Comparison of ENCODE assay signal across 21 mouse cellular contexts in genomic region chr12:12351816-12352552, GRCm38 (mm10).
DNase-seq lines count a peak whose midpoint lies in the region; ATAC-seq lines count a peak whose summit lies in the region.
"Had no signal": no experiment of that assay in that cellular context is flagged by ENCODE, and none has a peak within 500 bp of the region (broad histone marks: within the 10 kb centered on the region; RNA-seq: fewer than 3 reads in every experiment).

No protein-coding gene starts in this region.

- H3K4me1 ChIP-seq in heart, embryonic 15.5 days (replicated peaks), result peaks cover 34% of the 10 kb centered on the region
- H3K4me1 ChIP-seq: megakaryocyte, embryonic 14.5 days had no signal

- H3K9ac ChIP-seq in heart, embryonic 15.5 days, result no peak overlapping the region
- H3K9ac ChIP-seq: forebrain, embryonic 15.5 days; hindbrain, embryonic 12.5 days had no signal

- no peaks in the 10 kb centered on the region for H3K36me3 ChIP-seq in heart, embryonic 15.5 days
- H3K36me3 ChIP-seq: embryonic facial prominence, embryonic 10.5 days; forebrain, embryonic 15.5 days had no signal

- H3K27me3 ChIP-seq in heart, embryonic 15.5 days, result no peaks in the 10 kb centered on the region
- H3K27me3 ChIP-seq: forebrain, embryonic 15.5 days; hindbrain, embryonic 12.5 days; megakaryocyte, embryonic 14.5 days had no signal

- no peaks in the 10 kb centered on the region for H3K9me3 ChIP-seq in heart, embryonic 15.5 days (replicated peaks)
- H3K9me3 ChIP-seq: embryonic facial prominence, embryonic 10.5 days; forebrain, embryonic 15.5 days; hindbrain, embryonic 12.5 days; megakaryocyte, embryonic 14.5 days had no signal

- H3K4me3 ChIP-seq in heart, embryonic 15.5 days, result no peak overlapping the region
- H3K4me3 ChIP-seq: embryonic facial prominence, embryonic 10.5 days; forebrain, embryonic 15.5 days; hindbrain, embryonic 12.5 days; megakaryocyte, embryonic 14.5 days had no signal

- H3K27ac ChIP-seq in heart, embryonic 15.5 days, result peak overlapping the region; percentile 52; the same call in 1 of the 2 replicates
- H3K27ac ChIP-seq: embryonic facial prominence, embryonic 10.5 days; forebrain, embryonic 15.5 days; hindbrain, embryonic 12.5 days had no signal

- 45% methylated on average over 11 of the region's 11 CpGs for WGBS in heart, embryonic 15.5 days

- no peak for DNase-seq in heart, adult 8-10 months (ENCODE audit: low spot score)
- DNase-seq in thymus, postnatal 0 days (ENCODE audit: low spot score), result peak; percentile 11
- no peak for DNase-seq in thymus, postnatal 14 days
- no peak for DNase-seq in urinary bladder, adult 2 months (ENCODE audit: low spot score)
- no peak for DNase-seq in spleen, adult 18-20 months
- DNase-seq: cerebellum, adult 9-11 months; heart, adult 18-20 months; kidney, postnatal 14 days; left cerebral cortex, postnatal 4 days; lung, adult 2 months; retina, postnatal 1 day; right cerebral cortex, postnatal 4 days had no signal

- ATAC-seq in heart, embryonic 15.5 days (replicated peaks; ENCODE audit: insufficient number of reproducible peaks, insufficient read depth, low FRiP score, low read depth), result no peak; the same call in 1 of the 2 replicates
- ATAC-seq in megakaryocyte-erythroid progenitor cell, adult 5-6 weeks (replicated peaks; ENCODE audit: low FRiP score, low TSS enrichment, poor library complexity, severe bottlenecking), result 0 out of 2 replicates have a peak, but pooled peaks have one; percentile 47
- ATAC-seq: forebrain, embryonic 15.5 days; intestine, embryonic 16.5 days; midbrain, embryonic 16.5 days had no signal

- no peak overlapping the region for H3K4me2 ChIP-seq in heart, embryonic 15.5 days
- H3K4me2 ChIP-seq: forebrain, embryonic 15.5 days; hindbrain, embryonic 12.5 days; liver, embryonic 11.5 days had no signal
